Mouse (Mus musculus): ENCODE results near the gene Aff4.
"Not testable (repeated sequence)": the region's sequence is repeated elsewhere in the genome, so short reads cannot be mapped to it uniquely, and the experiment has no call there.

GRCm38 (mm10) chr11:53318568-53318967 is 32.1 kb upstream of the Aff4 start:
- TF ChIP-seq POLR2AphosphoS5 (IDR thresholded peaks at IDR 0.05; ENCODE audit: insufficient replicate concordance, low read depth, low read length); CTCF (IDR thresholded peaks at IDR 0.05; ENCODE audit: low read depth, low read length); TAL1 (conservative IDR thresholded peaks at IDR 0.05; ENCODE audit: low read depth, low read length); GATA1 (IDR thresholded peaks at IDR 0.05; ENCODE audit: borderline replicate concordance, low read length): not testable (repeated sequence)

Measured in G1E (cell line).